Mouse (Mus musculus) hindbrain, embryonic 10.5 days (tissue): ENCODE results near the gene Abca15. TPM values are rescaled to one million over a fixed set of nuclear protein-coding genes. Genes with fewer than 3 reads are reported as not detected.

ENCODE experiments used
- polyA plus RNA-seq: library from polyadenylated mRNA; unstranded; fragments of >200 nt; fragmentation: Nextera tagmentation; extraction: Ambion mirVana; gene quantifications from 2 replicates; pipeline ENCODE4 v1.2.1, GENCODE M21; 2016

The Abca15 gene
- polyA plus RNA-seq, 1 experiment from 2014 or later: not detected

Other genes with a start within 250 kb of the Abca15 start
- gene Dnah3, start 233.4 kb upstream of the Abca15 start, polyA plus RNA-seq: 0.24 TPM in 1 of 2 replicates, not detected in the other
- 25.1 and 27.3 TPM in 2 replicates for gene Tmem159, start 226.3 kb upstream of the Abca15 start, polyA plus RNA-seq
- 0.11 TPM in 1 of 2 replicates, not detected in the other for gene Zp2, start 183.4 kb upstream of the Abca15 start, polyA plus RNA-seq
- gene Anks4b, start 154.8 kb upstream of the Abca15 start, polyA plus RNA-seq: 0.05 and 0.12 TPM in 2 replicates
- gene Crym, start 126.6 kb upstream of the Abca15 start, polyA plus RNA-seq: 40.4 and 50.4 TPM in 2 replicates
- gene Abca14, start 124.7 kb upstream of the Abca15 start, polyA plus RNA-seq: not detected in 2 replicates
- gene Abca16, start 81.0 kb downstream of the Abca15 start, polyA plus RNA-seq: not detected in 2 replicates